Mouse (Mus musculus) hindbrain, embryonic 15.5 days (tissue): Measurements from ENCODE around the gene Mb21d2. TPM values are rescaled to one million over a fixed set of nuclear protein-coding genes. Genes with fewer than 3 reads are reported as not detected.
A peak's percentile ranks its signal among the peaks of the same experiment; 100 is the strongest.

ENCODE experiments used
- ATAC-seq: fragments of 200-750 bp; cut with Nextera tagmentation; 2 replicates; pipeline ENCODE4 v1.8.0; 2017; ENCODE audit warnings: low read depth, moderate number of reproducible peaks, moderate TSS enrichment; ENCODE audit not compliant: low FRiP score
- H3K27ac ChIP-seq: fragments of 300-500 bp; sonication (generic); replicated peaks from 2 replicates; pipeline ENCODE4 v1.5.1; 2015; ENCODE audit warnings: mild to moderate bottlenecking, inconsistent platforms
- H3K27me3 ChIP-seq: fragments of 300-500 bp; sonication (generic); 2 replicates; pipeline ENCODE4 v1.6.1; 2015; ENCODE audit warnings: control low read depth, inconsistent platforms
- H3K36me3 ChIP-seq: fragments of 300-500 bp; sonication (generic); 2 replicates; pipeline ENCODE4 v1.6.1; 2015; ENCODE audit warnings: control low read depth, inconsistent platforms
- H3K4me1 ChIP-seq: fragments of 300-500 bp; sonication (generic); replicated peaks from 2 replicates; pipeline ENCODE4 v1.6.1; 2015; ENCODE audit warnings: control low read depth, inconsistent platforms
- H3K4me2 ChIP-seq: fragments of 300-500 bp; sonication (generic); 2 replicates; pipeline ENCODE4 v1.6.1; 2015; ENCODE audit warnings: moderate library complexity, mild to moderate bottlenecking, inconsistent platforms
- H3K4me3 ChIP-seq: fragments of 300-500 bp; sonication (generic); 2 replicates; pipeline ENCODE4 v1.5.1; 2015; ENCODE audit warnings: mild to moderate bottlenecking, inconsistent platforms
- H3K9ac ChIP-seq: fragments of 300-500 bp; sonication (generic); 2 replicates; pipeline ENCODE4 v1.6.1; 2015; ENCODE audit warnings: inconsistent platforms
- H3K9me3 ChIP-seq: fragments of 300-500 bp; sonication (generic); 2 replicates; pipeline ENCODE4 v1.6.1; 2016; ENCODE audit warnings: control low read depth, inconsistent platforms
- WGBS: fragments of 180-500 bp; shearing (Covaris S2); methylation state at CpG from one replicate; pipeline ENCODE4 v1.1.7; 2015; 5-methylcytosine and 5-hydroxymethylcytosine counted together
- polyA plus RNA-seq: library from polyadenylated mRNA; unstranded; fragments of >200 nt; fragmentation: Nextera tagmentation; extraction: Ambion mirVana; gene quantifications from 2 replicates; pipeline ENCODE4 v1.2.1, GENCODE M21; 2015

Gene Mb21d2
- polyA plus RNA-seq, 1 experiment from 2014 or later: 22.5 TPM

DNA sequence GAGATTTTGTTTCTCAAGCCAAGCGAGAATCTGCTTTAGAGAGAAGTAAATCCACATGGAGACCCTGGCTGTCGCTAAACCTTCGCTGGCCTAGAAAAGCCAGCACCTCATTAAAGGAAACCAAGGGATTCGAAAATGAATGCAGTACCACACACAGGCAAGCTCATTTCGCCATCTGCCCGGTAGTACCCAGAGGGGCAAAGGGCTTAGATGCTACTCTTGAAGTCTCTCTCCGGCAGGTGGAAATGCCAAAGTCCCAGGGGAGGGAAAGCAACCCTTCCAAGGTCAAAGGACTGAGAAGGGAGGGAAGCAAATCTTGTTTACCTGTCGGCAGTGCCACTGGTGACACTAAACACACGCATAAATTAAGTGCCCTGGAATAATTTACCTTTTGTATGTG, 2.1 kb downstream of the Mb21d2 start:
- no peak for ATAC-seq
- Histone ChIP-seq H3K4me1 (peaks cover 48% of the 10 kb centered on the region), H3K27me3 (peaks cover 4% of the 10 kb centered on the region; the same call in 1 of the 2 replicates), H3K4me2 (peak overlapping the region; percentile 74), H3K9me3 (no peaks in the 10 kb centered on the region), H3K27ac (peak overlapping the region; percentile 61), H3K36me3 (no peaks in the 10 kb centered on the region), H3K4me3 (peak overlapping the region; percentile 100), H3K9ac (peak overlapping the region; percentile 98)
- WGBS: 14% methylated on average over 9 of the region's 9 CpGs

DNA sequence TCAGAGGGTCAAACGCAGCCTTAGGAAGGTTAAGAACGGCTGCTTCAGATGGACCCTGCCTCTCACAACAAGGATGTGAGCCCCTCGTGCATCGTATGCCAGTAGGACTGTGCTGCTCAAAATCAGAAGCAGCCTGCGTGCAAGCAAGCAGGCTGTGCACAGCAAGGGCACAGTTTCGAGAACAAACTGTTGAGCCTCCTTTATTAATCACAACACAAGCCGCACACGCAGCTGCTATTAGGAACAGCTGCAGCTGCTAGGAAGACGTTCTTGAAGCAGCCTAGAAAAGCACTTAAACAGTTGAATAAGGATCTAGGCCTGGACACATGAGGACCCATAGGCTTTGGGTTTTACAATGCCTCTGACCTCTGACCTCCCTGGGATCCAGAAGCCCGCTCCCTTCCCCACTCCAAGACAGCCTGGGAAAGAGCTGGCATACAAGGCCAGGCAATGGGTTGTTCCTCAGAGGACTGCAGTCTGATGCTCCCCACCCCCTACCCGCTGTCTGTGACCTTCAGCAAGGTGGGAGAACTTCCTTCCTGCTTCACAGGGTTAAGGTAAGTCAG, 10.1 kb downstream of the Mb21d2 start:
- H3K4me3 ChIP-seq: no peak overlapping the region
- no peak overlapping the region for H3K27ac ChIP-seq
- no peaks in the 10 kb centered on the region for H3K9me3 ChIP-seq
- 60% methylated on average over 11 of the region's 11 CpGs for WGBS
- H3K27me3 ChIP-seq: no peaks in the 10 kb centered on the region
- H3K9ac ChIP-seq: no peak overlapping the region
- H3K4me2 ChIP-seq: no peak overlapping the region
- peaks cover 4% of the 10 kb centered on the region; the same call in 1 of the 2 replicates for H3K4me1 ChIP-seq
- no peak for ATAC-seq
- no peaks in the 10 kb centered on the region for H3K36me3 ChIP-seq

DNA sequence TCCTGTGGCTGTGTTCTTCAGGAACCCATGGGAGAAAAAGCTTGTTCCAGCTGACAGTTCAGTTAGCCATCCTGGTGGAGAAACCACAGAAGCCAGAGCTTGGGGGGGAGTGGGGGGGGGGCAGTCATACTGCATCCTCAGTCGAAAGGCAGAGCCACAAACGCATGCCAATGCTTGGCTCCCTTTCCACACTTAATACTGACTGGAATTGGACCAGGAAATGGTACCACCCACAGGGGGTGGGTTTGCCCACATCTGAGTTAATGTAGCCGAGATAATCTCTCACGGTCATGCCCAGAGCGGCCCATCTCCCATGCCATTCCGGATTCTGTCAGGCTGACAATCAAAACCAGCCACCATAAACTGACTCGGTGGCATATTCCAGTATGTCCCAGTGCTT, 14.1 kb downstream of the Mb21d2 start:
- H3K36me3 ChIP-seq: no peaks in the 10 kb centered on the region
- no peak overlapping the region for H3K4me2 ChIP-seq
- no peak overlapping the region for H3K4me3 ChIP-seq
- no peaks in the 10 kb centered on the region for H3K9me3 ChIP-seq
- no peak for ATAC-seq
- H3K9ac ChIP-seq: no peak overlapping the region
- H3K4me1 ChIP-seq: peaks cover 8% of the 10 kb centered on the region; the same call in 1 of the 2 replicates
- 77% methylated on average over 7 of the region's 7 CpGs for WGBS
- H3K27me3 ChIP-seq: no peaks in the 10 kb centered on the region
- no peak overlapping the region for H3K27ac ChIP-seq

DNA sequence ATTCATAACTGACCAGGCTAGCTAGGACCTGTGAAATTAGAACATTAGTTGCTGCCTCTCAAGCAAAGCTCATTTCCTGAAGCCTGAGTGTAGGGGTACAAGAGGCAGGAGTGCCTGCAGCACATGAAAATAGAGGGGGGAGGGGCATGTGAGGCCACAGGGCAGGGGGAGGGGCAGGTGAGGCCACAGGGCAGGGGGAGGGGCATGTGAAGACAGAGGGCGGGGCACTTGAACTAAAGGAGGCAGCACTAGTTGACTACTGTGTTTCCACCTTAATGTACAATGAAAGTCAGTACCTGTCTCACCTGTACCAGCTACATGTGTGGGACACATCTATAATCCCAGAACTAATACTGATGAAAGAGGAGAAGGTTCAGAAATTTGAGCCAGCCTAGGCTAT, 14.8 kb downstream of the Mb21d2 start:
- Histone ChIP-seq H3K27me3 (no peaks in the 10 kb centered on the region), H3K36me3 (no peaks in the 10 kb centered on the region), H3K4me3 (no peak overlapping the region), H3K4me1 (peaks cover 8% of the 10 kb centered on the region; the same call in 1 of the 2 replicates), H3K4me2 (no peak overlapping the region), H3K9me3 (no peaks in the 10 kb centered on the region), H3K9ac (no peak overlapping the region), H3K27ac (no peak overlapping the region)
- WGBS: 71% methylated on average over 1 of the region's 1 CpGs
- ATAC-seq: no peak

DNA sequence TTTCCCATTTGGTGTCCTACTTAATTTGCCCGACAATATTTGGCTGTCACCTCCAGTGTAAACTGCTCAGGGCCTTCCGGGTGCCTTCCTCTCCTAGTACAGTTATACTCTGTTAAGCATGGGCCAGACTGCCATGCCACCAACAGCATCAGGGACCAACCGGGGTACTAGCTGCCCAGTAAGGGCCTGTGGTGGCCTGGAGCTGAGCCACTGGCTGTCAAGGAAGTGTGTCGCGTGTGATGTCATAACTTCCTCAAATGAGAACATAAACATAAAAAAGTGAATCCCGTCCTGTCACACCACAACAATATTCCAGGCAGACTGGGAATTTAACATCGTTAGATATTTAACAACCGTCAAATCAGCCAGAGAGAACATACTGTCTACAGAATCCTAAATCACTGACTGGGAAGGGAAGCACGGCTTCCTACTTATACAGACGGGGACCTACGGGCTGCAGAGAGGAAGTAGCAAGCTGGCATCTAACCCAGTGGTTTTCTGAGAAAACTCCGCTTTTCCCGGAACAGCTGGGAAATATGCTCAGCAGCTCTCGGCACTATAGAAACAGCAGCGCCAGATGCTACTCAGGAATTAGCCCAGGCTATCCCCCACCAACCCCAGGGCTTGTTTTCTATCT, 17.9 kb downstream of the Mb21d2 start:
- H3K9ac ChIP-seq: no peak overlapping the region
- WGBS: 73% methylated on average over 15 of the region's 15 CpGs
- H3K27me3 ChIP-seq: no peaks in the 10 kb centered on the region
- H3K4me3 ChIP-seq: no peak overlapping the region
- no peak overlapping the region for H3K4me2 ChIP-seq
- H3K36me3 ChIP-seq: no peaks in the 10 kb centered on the region
- peaks cover 4% of the 10 kb centered on the region; the same call in 1 of the 2 replicates for H3K4me1 ChIP-seq
- no peak for ATAC-seq
- H3K27ac ChIP-seq: no peak overlapping the region
- no peaks in the 10 kb centered on the region for H3K9me3 ChIP-seq

DNA sequence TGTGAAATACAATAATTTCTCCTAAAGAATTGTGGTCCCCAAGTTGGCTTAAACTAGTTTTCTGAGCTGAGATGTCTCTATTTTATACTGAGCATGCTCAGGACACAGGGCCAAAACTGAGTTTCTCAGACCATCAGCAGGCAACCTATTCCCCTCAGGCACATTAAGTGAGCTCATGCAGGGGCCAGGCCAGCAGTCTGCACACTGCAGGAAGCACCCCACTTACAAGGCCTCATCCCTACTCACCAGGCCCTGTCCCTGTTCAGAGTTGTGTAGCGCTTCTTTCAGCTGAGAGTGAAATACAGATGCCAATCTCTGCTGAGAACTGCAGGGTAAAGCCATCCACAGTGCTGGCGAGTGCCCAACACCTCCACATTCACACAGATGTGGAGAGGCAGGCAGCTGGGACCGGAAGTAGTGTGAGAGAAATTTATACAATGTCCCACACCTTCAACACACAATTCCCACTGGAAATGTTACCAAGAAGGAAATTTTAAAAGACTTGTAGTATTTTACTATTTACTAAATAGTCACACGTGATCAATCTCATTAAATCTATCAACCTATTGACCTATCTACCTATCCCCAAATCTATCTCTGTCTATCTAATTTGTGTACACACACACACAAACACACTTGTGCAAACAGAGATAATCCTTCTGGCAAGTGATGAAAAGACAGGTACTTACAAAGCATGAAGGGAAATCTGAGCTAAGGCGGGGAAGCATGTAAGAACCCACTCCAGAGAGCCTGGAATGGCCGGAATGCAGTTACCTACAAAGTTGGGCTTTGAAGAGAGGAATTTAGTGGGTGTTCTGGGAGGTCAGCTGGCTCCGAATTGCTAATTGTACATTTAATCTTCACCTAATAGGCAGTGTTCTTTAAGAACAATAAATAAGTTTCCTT, 22.9 kb downstream of the Mb21d2 start:
- Histone ChIP-seq H3K36me3 (no peaks in the 10 kb centered on the region), H3K9ac (no peak overlapping the region), H3K4me3 (no peak overlapping the region), H3K4me2 (no peak overlapping the region), H3K9me3 (no peaks in the 10 kb centered on the region), H3K4me1 (peaks cover 10% of the 10 kb centered on the region; the same call in 1 of the 2 replicates), H3K27ac (no peak overlapping the region), H3K27me3 (no peaks in the 10 kb centered on the region)
- 89% methylated on average over 7 of the region's 7 CpGs for WGBS
- no peak for ATAC-seq

DNA sequence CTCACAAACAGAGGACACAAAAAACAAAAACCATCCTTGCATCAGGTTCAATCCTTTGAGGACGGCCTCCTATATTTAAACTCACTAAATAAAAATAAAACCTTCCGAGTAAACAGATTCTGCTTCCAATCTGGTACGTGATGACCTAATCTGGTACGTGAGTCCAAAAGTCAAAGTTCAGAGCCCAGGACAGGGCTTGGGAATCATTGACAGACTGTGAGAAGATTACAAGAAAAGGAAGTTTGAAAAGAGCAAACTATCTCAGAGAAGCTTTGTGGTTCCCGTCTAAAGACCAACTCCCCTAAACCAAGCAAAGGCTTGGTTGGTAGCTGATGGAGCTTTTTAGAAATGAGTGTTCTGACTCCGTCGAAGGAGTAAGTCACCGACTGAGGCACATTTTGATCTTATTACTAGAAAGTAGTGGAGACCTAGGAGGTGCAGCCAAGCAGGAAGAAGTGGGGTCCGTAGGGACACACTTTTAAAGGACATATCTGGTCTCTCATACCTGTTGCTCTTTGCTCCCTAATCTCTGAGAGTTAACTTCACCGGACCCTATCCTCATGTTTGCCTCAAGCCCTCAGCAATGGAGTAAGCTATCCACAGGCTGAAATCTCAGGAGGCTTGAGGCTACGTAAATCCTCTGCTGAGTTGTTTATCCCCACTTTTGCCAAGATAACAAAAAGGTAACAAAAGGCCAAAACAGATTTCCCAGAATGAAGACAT, 23.7 kb downstream of the Mb21d2 start:
- Histone ChIP-seq H3K9me3 (no peaks in the 10 kb centered on the region), H3K27me3 (no peaks in the 10 kb centered on the region), H3K36me3 (no peaks in the 10 kb centered on the region), H3K4me1 (peaks cover 10% of the 10 kb centered on the region; the same call in 1 of the 2 replicates), H3K4me3 (no peak overlapping the region), H3K27ac (no peak overlapping the region), H3K4me2 (no peak overlapping the region), H3K9ac (no peak overlapping the region)
- WGBS: 88% methylated on average over 11 of the region's 11 CpGs
- ATAC-seq: no peak

DNA sequence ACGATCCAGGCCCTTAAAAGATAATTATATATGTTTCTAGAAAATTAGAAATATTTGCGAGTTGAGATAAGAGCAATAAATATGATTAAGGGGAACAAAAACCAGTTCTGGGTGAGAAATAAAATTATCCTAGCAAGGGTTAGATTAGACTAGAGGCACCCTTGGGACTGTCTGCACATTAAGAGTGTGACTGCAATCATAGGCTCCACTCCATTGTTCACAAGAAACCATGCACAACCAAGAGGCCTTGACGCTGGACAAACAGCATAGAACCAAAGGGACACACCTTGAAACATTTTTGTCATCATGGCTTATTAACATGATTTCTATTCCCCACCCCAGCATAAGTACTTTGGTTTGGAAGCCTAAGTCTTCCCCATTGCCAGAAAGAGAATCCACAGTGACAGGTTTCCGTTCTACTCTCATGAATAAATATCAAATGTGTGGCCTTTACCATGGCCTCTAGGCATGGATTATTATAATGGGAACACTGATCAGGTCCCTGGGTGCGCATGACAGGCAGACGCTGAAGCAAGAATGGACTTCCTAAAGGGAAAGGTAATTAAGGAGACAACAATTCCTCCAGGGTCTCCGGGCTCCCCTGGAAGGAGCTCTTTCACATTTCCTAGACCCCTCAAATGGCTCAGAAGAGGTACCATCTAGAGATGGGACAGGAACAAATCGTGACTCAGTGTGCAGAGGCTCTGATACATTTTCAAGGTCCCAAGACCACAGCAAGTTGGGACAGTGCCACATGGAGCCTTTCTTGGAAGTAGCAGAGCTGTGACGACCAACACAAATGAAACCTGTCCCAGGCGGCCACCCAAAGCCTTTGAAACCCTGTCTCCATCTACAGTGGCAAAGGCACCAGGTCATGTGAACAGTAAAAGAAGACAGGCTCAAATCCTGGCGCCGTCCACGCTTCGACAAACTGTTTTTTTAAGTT, 26.6 kb downstream of the Mb21d2 start:
- H3K27me3 ChIP-seq: no peaks in the 10 kb centered on the region
- H3K4me1 ChIP-seq: peaks cover 24% of the 10 kb centered on the region
- ATAC-seq: no peak
- H3K36me3 ChIP-seq: no peaks in the 10 kb centered on the region
- H3K4me3 ChIP-seq: no peak overlapping the region
- H3K4me2 ChIP-seq: no peak overlapping the region
- WGBS: 70% methylated on average over 14 of the region's 14 CpGs
- H3K27ac ChIP-seq: no peak overlapping the region
- H3K9me3 ChIP-seq: no peaks in the 10 kb centered on the region
- no peak overlapping the region for H3K9ac ChIP-seq

DNA sequence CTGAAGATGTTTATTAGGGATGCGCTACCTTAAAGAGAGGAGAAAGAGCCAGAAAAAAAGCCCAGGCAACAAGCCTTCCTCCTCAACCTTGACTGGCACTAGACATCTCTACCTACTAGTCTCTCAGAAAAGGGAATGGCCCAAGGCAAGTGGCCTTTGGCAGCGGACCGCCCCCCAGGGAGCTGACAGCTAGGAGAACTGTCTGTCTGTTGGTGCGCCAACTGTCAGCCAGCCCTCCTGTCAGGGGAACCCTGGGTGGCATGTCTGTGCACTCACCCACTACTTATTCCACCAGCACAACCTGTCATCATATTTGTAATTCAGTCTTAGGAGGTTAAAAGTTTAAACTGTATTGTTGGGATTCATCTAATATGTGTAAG, 30.3 kb downstream of the Mb21d2 start:
- H3K36me3 ChIP-seq: no peaks in the 10 kb centered on the region
- no peak overlapping the region for H3K9ac ChIP-seq
- no peaks in the 10 kb centered on the region for H3K9me3 ChIP-seq
- H3K4me2 ChIP-seq: no peak overlapping the region
- no peak overlapping the region for H3K27ac ChIP-seq
- 50% methylated on average over 4 of the region's 4 CpGs for WGBS
- H3K4me3 ChIP-seq: no peak overlapping the region
- ATAC-seq: no peak
- peaks cover 32% of the 10 kb centered on the region for H3K4me1 ChIP-seq
- H3K27me3 ChIP-seq: no peaks in the 10 kb centered on the region

DNA sequence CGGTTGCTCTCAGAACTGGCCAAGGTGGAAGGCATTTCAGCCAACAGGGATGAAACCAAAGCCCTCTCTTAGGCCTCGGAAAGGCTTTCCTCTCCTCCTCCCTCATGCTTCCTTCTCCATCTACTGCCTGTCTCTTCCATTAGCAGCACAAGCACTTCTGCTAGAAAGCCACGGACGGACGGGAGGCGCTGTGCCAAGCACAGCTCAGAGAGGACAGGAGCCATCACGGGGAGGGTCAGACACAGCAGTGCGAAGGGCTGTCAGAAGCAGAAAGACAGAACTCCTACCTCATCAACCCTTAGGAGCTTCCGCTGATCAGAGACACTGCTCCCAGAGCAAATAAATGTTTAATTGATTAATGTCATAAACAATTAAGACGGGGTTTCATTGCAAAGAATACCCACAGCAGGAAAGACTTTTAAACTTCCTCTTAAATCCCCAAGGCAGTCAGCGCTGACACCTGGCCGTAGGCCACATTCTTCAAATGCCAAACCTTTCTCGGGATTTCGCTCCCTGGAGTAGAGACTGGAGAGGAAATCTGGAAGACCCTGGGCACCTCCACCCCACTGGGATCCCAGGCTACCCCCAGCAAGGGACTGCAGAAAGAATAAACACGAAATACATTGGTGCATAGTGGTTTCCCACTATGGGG, 30.8 kb downstream of the Mb21d2 start:
- Histone ChIP-seq H3K4me1 (peaks cover 32% of the 10 kb centered on the region), H3K27me3 (no peaks in the 10 kb centered on the region), H3K9ac (no peak overlapping the region), H3K9me3 (no peaks in the 10 kb centered on the region), H3K4me2 (no peak overlapping the region), H3K4me3 (no peak overlapping the region), H3K27ac (no peak overlapping the region), H3K36me3 (no peaks in the 10 kb centered on the region)
- 42% methylated on average over 15 of the region's 15 CpGs for WGBS
- peak; percentile 46; the same call in 1 of the 2 replicates for ATAC-seq
